Mouse (Mus musculus) liver, postnatal 0 days (tissue): ENCODE measurements at regions not wholly inside any gene's neighbourhood (a gene's known extent, or its start where the extent isn't known, plus 50 kb on each side); places are given as distances from the start of the nearest gene placed in this dataset.
A peak's percentile ranks its signal among the peaks of the same experiment; 100 is the strongest.

Experiments used
- ATAC-seq: fragments of 200-750 bp; cut with Nextera tagmentation; 2 replicates; pipeline ENCODE4 v1.8.0; 2017; ENCODE audit warnings: mild to moderate bottlenecking, moderate library complexity
- DNase-seq: peaks from one replicate; pipeline ENCODE4 v3.0.0-alpha.2; 2016
- H3K27ac ChIP-seq: fragments of 300-500 bp; sonication (generic); 2 replicates; pipeline ENCODE4 v1.5.1; 2014; ENCODE audit warnings: antibody characterized with exemption, moderate library complexity, mild to moderate bottlenecking, low read depth
- H3K27me3 ChIP-seq: fragments of 300-500 bp; sonication (generic); 2 replicates; pipeline ENCODE4 v1.6.1; 2014; ENCODE audit warnings: low read length, control low read depth, mixed read lengths; ENCODE audit not compliant: insufficient read depth
- H3K36me3 ChIP-seq: fragments of 300-500 bp; sonication (generic); replicated peaks from 2 replicates; pipeline ENCODE4 v1.6.1; 2014; ENCODE audit warnings: mild to moderate bottlenecking, control low read depth, low read length, moderate library complexity, mixed read lengths; ENCODE audit not compliant: insufficient read depth
- H3K4me1 ChIP-seq: fragments of 300-500 bp; sonication (generic); 2 replicates; pipeline ENCODE4 v1.6.1; 2014; ENCODE audit warnings: antibody characterized with exemption, mild to moderate bottlenecking, control low read depth; ENCODE audit not compliant: insufficient read depth
- H3K4me2 ChIP-seq: fragments of 300-500 bp; sonication (generic); 2 replicates; pipeline ENCODE4 v1.6.1; 2014; ENCODE audit warnings: low read depth, mild to moderate bottlenecking, low read length, moderate library complexity, mixed read lengths
- H3K4me3 ChIP-seq: fragments of 300-500 bp; sonication (generic); 2 replicates; pipeline ENCODE4 v1.5.1; 2014; ENCODE audit warnings: low read depth, low read length
- H3K9ac ChIP-seq: fragments of 300-500 bp; sonication (generic); replicated peaks from 2 replicates; pipeline ENCODE4 v1.6.1; 2014; ENCODE audit warnings: mild to moderate bottlenecking, moderate library complexity
- H3K9me3 ChIP-seq: fragments of 300-500 bp; sonication (generic); 2 replicates; pipeline ENCODE4 v1.6.1; 2016; ENCODE audit warnings: mild to moderate bottlenecking, control low read depth, low read length, mixed read lengths
- CTCF ChIP-seq: sonication (generic); IDR thresholded peaks from 2 replicates; pipeline ENCODE4 v1.5.1; 2016; ENCODE audit warnings: antibody characterized with exemption, low read depth
- EP300 ChIP-seq: IDR thresholded peaks from 2 replicates; pipeline ENCODE4 v1.6.1; 2016; ENCODE audit warnings: antibody characterized with exemption, low read depth, mild to moderate bottlenecking
- WGBS: fragments of 180-500 bp; shearing (Covaris S2); extraction: QIAGEN DNeasy Blood & Tissue Kit; methylation state at CpG from one replicate; pipeline ENCODE4 v1.1.7; 2014; ENCODE audit not compliant: insufficient replicate concordance; 5-methylcytosine and 5-hydroxymethylcytosine counted together

DNA sequence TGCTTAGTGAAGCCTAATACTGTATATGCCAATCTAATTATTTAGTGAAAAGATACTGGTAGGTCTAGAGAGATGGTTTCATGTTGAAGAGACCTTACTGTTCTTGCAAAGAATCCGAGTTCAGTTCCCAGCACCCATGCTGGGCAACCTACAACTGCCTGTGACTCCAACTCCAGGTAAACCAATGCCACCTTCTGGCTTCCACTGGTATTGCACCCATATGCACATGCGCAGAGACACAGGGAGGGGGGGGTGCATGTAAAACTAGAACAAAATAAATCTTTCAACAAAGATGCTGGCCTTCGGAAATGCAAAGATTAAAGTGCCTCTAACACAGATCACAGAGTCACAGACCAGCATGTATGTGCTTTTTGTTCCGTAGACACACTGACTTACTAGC, 348.5 kb upstream of the Tmem132c start:
- TF ChIP-seq CTCF, result peak; percentile 32
- no peak for TF ChIP-seq EP300
- Histone ChIP-seq H3K9me3 (no peaks in the 10 kb centered on the region), H3K36me3 (no peaks in the 10 kb centered on the region), H3K4me2 (no peak overlapping the region), H3K9ac (no peak overlapping the region), H3K4me3 (no peak overlapping the region), H3K27me3 (no peaks in the 10 kb centered on the region), H3K27ac (no peak overlapping the region), H3K4me1 (no peaks in the 10 kb centered on the region)
- 78% methylated on average over 4 of the region's 4 CpGs for WGBS
- ATAC-seq, result no peak
- no peak for DNase-seq

DNA sequence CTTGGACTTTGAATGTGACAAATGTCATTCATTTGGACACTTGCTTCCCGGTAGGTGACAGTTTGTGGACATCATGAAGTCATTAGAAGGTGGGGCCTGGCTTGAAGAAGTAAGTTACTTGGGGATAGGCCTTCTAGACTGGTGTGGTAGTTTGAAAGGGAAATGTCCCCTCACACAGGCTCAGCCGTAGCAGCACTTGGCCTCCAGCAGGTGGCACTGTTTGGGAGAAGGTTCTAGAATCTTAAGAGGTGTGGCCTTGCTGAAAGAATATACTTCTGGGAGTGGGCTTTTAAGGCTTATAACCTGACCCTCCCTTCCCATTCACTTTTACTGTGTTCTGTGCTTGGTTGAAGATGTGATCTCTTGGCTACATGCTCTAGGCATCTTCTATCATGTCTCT, 331.5 kb upstream of the Tmem132c start:
- Histone ChIP-seq H3K9ac (no peak overlapping the region), H3K9me3 (0 out of 2 replicates have a peak, but pooled peaks cover 2% of the 10 kb centered on the region), H3K4me2 (no peak overlapping the region), H3K4me1 (no peaks in the 10 kb centered on the region), H3K27me3 (no peaks in the 10 kb centered on the region), H3K4me3 (no peak overlapping the region), H3K27ac (no peak overlapping the region), H3K36me3 (no peaks in the 10 kb centered on the region)
- TF ChIP-seq EP300 (no peak), CTCF (peak; percentile 28; the same call in 1 of the 2 replicates)
- no peak for ATAC-seq
- DNase-seq, result no peak
- WGBS, result 72% methylated on average over 2 of the region's 2 CpGs

DNA sequence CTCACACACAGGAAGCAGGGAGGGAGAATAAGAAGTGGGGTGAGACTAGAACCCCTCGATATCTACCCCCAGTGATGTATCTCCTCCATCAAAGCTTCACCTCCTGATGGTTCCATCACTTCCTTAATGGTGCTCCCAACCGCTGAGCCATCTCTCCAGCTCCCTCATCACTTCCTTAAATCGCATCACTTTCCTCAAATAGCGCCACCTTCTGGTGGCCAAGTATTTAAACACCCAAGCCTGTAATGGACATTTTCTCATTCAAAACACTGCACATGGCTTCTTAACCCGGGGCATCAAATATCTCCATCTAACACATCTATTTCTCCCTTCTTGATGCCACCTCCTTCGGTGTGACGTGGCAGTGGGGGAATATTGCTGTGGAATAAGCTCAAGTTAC, 324.3 kb upstream of the Tmem132c start:
- WGBS, result 68% methylated on average over 7 of the region's 7 CpGs
- no peak for ATAC-seq

DNA sequence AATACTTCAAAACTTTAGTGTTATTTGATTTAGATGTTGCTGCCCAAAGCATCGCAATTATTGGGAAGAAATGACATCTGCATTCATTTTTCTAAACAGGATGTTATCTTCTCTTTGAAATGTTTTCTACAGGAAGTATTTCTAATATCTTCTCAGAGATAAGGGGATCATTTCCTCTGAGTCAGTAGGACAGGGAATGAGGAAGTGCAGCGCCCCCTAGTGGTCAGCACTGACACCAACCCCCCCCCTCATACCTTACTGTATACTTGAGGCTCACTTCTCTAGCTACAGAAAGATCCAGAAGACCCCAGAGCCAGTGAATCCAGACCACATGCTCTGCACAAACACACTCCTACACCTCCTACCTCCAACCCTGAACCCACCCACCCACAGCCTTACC, 308.1 kb upstream of the Tmem132c start:
- no peaks in the 10 kb centered on the region for H3K36me3 ChIP-seq
- H3K27me3 ChIP-seq, result no peaks in the 10 kb centered on the region
- peak; percentile 27 for TF ChIP-seq CTCF
- TF ChIP-seq EP300, result no peak
- H3K9me3 ChIP-seq, result no peaks in the 10 kb centered on the region
- H3K4me1 ChIP-seq, result no peaks in the 10 kb centered on the region
- no peak overlapping the region for H3K27ac ChIP-seq
- 45% methylated on average over 2 of the region's 2 CpGs for WGBS
- no peak overlapping the region for H3K4me3 ChIP-seq
- DNase-seq (no peak), ATAC-seq (no peak)
- H3K4me2 ChIP-seq, result no peak overlapping the region
- no peak overlapping the region for H3K9ac ChIP-seq

More for the DNA sequence above, 324.3 kb upstream of the Tmem132c start:
- Histone ChIP-seq H3K27me3 (no peaks in the 10 kb centered on the region), H3K27ac (no peak overlapping the region), H3K9ac (no peak overlapping the region), H3K4me3 (no peak overlapping the region), H3K4me1 (no peaks in the 10 kb centered on the region), H3K4me2 (no peak overlapping the region), H3K36me3 (no peaks in the 10 kb centered on the region), H3K9me3 (0 out of 2 replicates have a peak, but pooled peaks cover 7% of the 10 kb centered on the region)
- no peak for DNase-seq
- TF ChIP-seq CTCF (no peak), EP300 (no peak)

DNA sequence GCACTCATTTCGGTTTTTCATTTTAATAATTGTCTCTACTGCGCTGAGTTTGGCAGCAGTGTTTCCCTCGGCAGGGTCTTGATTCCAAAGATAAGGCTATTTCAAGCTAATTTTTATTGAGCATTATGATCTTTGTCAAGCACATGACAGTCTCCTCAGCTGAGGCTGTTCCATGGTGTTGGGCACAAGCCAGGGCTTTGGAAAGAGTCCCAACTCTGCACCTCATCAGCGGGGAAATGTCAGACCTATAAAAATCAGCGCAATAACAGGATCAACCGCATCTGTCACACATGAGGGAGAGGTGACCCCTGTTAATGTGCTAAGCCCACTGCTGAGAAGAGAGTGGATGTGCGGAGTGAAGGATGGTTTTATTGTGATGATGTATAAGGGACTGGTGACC, 296.7 kb upstream of the Tmem132c start:
- 0 out of 2 replicates have a peak, but pooled peaks cover 3% of the 10 kb centered on the region for H3K9me3 ChIP-seq
- H3K4me1 ChIP-seq, result no peaks in the 10 kb centered on the region
- no peak overlapping the region for H3K27ac ChIP-seq
- H3K36me3 ChIP-seq, result no peaks in the 10 kb centered on the region
- no peak overlapping the region for H3K9ac ChIP-seq
- no peak overlapping the region for H3K4me2 ChIP-seq
- H3K27me3 ChIP-seq, result no peaks in the 10 kb centered on the region
- 74% methylated on average over 7 of the region's 7 CpGs for WGBS
- ATAC-seq (no peak), DNase-seq (no peak)
- TF ChIP-seq EP300, result no peak
- TF ChIP-seq CTCF, result no peak
- H3K4me3 ChIP-seq, result no peak overlapping the region

DNA sequence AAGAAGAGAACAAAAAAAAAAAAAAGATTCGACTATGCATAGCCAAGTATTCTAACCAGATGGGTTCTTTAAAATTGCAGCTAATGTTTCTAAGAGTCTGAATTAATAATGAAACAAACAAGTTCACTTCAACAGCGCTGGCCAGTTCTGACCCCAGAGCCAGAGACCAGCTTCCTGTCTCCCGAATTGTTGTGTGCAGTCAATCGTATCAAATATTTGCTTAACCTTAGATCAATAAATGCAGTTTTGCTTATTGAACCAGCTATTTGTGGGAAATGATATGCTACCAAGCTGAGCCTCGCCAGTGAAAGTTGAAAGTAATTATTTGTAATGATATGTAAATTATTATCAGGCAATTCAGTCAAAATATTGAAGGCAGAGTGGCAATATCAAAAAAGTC, 287.4 kb upstream of the Tmem132c start:
- H3K4me1 ChIP-seq, result no peaks in the 10 kb centered on the region
- no peak overlapping the region for H3K27ac ChIP-seq
- DNase-seq (no peak), ATAC-seq (peak; percentile 80)
- H3K4me2 ChIP-seq, result peak overlapping the region; percentile 18; the same call in 1 of the 2 replicates
- 44% methylated on average over 5 of the region's 5 CpGs for WGBS
- H3K9ac ChIP-seq, result no peak overlapping the region
- H3K27me3 ChIP-seq, result no peaks in the 10 kb centered on the region
- TF ChIP-seq CTCF, result no peak
- no peak for TF ChIP-seq EP300
- 0 out of 2 replicates have a peak, but pooled peaks cover 4% of the 10 kb centered on the region for H3K9me3 ChIP-seq
- H3K4me3 ChIP-seq, result no peak overlapping the region
- H3K36me3 ChIP-seq, result no peaks in the 10 kb centered on the region

DNA sequence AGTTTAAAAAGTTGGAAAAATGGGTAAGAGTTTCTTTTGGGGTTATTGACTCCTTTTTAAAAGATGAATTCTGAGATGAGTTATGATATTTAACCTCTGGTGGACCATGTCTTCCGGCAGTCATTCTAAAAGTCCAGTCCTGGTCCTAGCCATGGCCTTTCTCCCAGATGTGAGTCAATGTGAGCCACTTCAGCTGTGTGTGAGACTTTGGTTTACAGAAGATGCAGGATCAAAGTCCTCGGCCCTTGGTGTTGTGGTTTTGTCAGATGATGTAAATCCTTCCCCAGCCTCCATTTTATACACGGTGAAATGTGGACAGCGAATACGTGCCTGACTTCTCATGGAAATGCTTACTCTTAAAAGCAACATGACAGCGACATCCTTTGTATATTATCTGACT, 287.0 kb upstream of the Tmem132c start:
- DNase-seq, result peak; percentile 15
- WGBS, result 57% methylated on average over 6 of the region's 6 CpGs

More for the DNA sequence above, 287.0 kb upstream of the Tmem132c start:
- TF ChIP-seq EP300 (no peak), CTCF (no peak)
- ATAC-seq, result peak; percentile 87
- Histone ChIP-seq H3K4me1 (no peaks in the 10 kb centered on the region), H3K27ac (no peak overlapping the region; the same call in 1 of the 2 replicates), H3K9me3 (peaks cover 4% of the 10 kb centered on the region; the same call in 1 of the 2 replicates), H3K36me3 (no peaks in the 10 kb centered on the region), H3K4me3 (no peak overlapping the region), H3K9ac (no peak overlapping the region), H3K4me2 (peak overlapping the region; percentile 18; the same call in 1 of the 2 replicates), H3K27me3 (no peaks in the 10 kb centered on the region)
